Mouse (Mus musculus) forebrain, embryonic 11.5 days (tissue): ENCODE data around the gene Thbs4. TPM values are rescaled to one million over a fixed set of nuclear protein-coding genes. Genes with fewer than 3 reads are reported as not detected.

Experiments used
- ATAC-seq: fragments of 200-750 bp; cut with Nextera tagmentation; replicated peaks from 2 replicates; pipeline ENCODE4 v1.8.0; 2017; ENCODE audit warnings: moderate TSS enrichment; ENCODE audit not compliant: low FRiP score
- DNase-seq: peaks from one replicate; pipeline ENCODE4 v3.0.0-alpha.2; 2017; ENCODE audit warnings: low spot score
- H3K27ac ChIP-seq: fragments of 300-500 bp; sonication (generic); 2 replicates; pipeline ENCODE4 v1.5.1; 2014; ENCODE audit warnings: low read depth, low read length
- H3K27me3 ChIP-seq: fragments of 300-500 bp; sonication (generic); 2 replicates; pipeline ENCODE4 v1.6.1; 2014; ENCODE audit warnings: mild to moderate bottlenecking, low read length, mixed read lengths; ENCODE audit not compliant: control insufficient read depth, insufficient read depth
- H3K36me3 ChIP-seq: fragments of 300-500 bp; sonication (generic); 2 replicates; pipeline ENCODE4 v1.6.1; 2014; ENCODE audit warnings: mild to moderate bottlenecking, low read length, moderate library complexity, mixed read lengths; ENCODE audit not compliant: control insufficient read depth, insufficient read depth
- H3K4me1 ChIP-seq: fragments of 300-500 bp; sonication (generic); replicated peaks from 2 replicates; pipeline ENCODE4 v1.6.1; 2014; ENCODE audit warnings: low read length, mixed read lengths; ENCODE audit not compliant: control insufficient read depth, insufficient read depth
- H3K4me2 ChIP-seq: fragments of 300-500 bp; sonication (generic); 2 replicates; pipeline ENCODE4 v1.6.1; 2014; ENCODE audit warnings: low read depth, mild to moderate bottlenecking, low read length, moderate library complexity, mixed read lengths; ENCODE audit not compliant: severe bottlenecking
- H3K4me3 ChIP-seq: fragments of 300-500 bp; sonication (generic); 2 replicates; pipeline ENCODE4 v1.5.1; 2014; ENCODE audit warnings: low read depth, low read length
- H3K9ac ChIP-seq: fragments of 300-500 bp; sonication (generic); 2 replicates; pipeline ENCODE4 v1.6.1; 2014; ENCODE audit warnings: low read length
- H3K9me3 ChIP-seq: fragments of 300-500 bp; sonication (generic); 2 replicates; pipeline ENCODE4 v1.6.1; 2016; ENCODE audit warnings: low read length, mixed read lengths; ENCODE audit not compliant: control insufficient read depth
- WGBS: fragments of 180-500 bp; shearing (Covaris S2); extraction: QIAGEN DNeasy Blood & Tissue Kit; methylation state at CpG from one replicate; pipeline ENCODE4 v1.1.7; 2014; 5-methylcytosine and 5-hydroxymethylcytosine counted together
- polyA plus RNA-seq: library from polyadenylated mRNA; unstranded; fragments of >200 nt; fragmentation: Nextera tagmentation; extraction: Ambion mirVana; gene quantifications from 2 replicates; pipeline ENCODE4 v1.2.1, GENCODE M21; 2014

Thbs4 gene
- polyA plus RNA-seq, 1 experiment from 2014 or later: 1.8 TPM

- Histone ChIP-seq H3K4me1 (peaks cover 3% of the 10 kb centered on the region; the same call in 1 of the 2 replicates), H3K4me2 (no peak overlapping the region), H3K4me3 (no peak overlapping the region), H3K9ac (no peak overlapping the region), H3K9me3 (no peaks in the 10 kb centered on the region), H3K27me3 (peaks cover 5% of the 10 kb centered on the region), H3K36me3 (no peaks in the 10 kb centered on the region), H3K27ac (no peak overlapping the region)
- ATAC-seq (no peak), DNase-seq (no peak)
- 80% methylated on average over 2 of the region's 2 CpGs for WGBS
These were observed 4.2 kb upstream of the Thbs4 start for GRCm38 (mm10) chr13:92798830-92799229.

- ATAC-seq: no peak
These were observed 982 bp downstream of the Thbs4 start for GRCm38 (mm10) chr13:92793636-92794035.

GRCm38 (mm10) chr13:92791474-92791873 lies 3.1 kb downstream of the Thbs4 start:
- no peak for ATAC-seq
- no peak for DNase-seq
- Histone ChIP-seq H3K4me3 (no peak overlapping the region), H3K36me3 (no peaks in the 10 kb centered on the region), H3K27ac (no peak overlapping the region), H3K27me3 (peaks cover 7% of the 10 kb centered on the region), H3K9ac (no peak overlapping the region), H3K9me3 (no peaks in the 10 kb centered on the region), H3K4me1 (peaks cover 2% of the 10 kb centered on the region; the same call in 1 of the 2 replicates), H3K4me2 (no peak overlapping the region)
- WGBS: 87% methylated on average over 7 of the region's 7 CpGs

More at GRCm38 (mm10) chr13:92793636-92794035, 982 bp downstream of the Thbs4 start:
- H3K27me3 ChIP-seq: peaks cover 7% of the 10 kb centered on the region
- no peak overlapping the region for H3K4me2 ChIP-seq
- no peaks in the 10 kb centered on the region for H3K36me3 ChIP-seq
- DNase-seq: no peak
- H3K9ac ChIP-seq: no peak overlapping the region
- peaks cover under 1% of the 10 kb centered on the region; the same call in 1 of the 2 replicates for H3K4me1 ChIP-seq
- H3K9me3 ChIP-seq: no peaks in the 10 kb centered on the region
- 71% methylated on average over 8 of the region's 8 CpGs for WGBS
- no peak overlapping the region for H3K4me3 ChIP-seq
- no peak overlapping the region for H3K27ac ChIP-seq

- 89% methylated on average over 3 of the region's 3 CpGs for WGBS
- no peak for ATAC-seq
These were observed 10.3 kb downstream of the Thbs4 start for GRCm38 (mm10) chr13:92784311-92784710.

GRCm38 (mm10) chr13:92783551-92783950 lies 11.1 kb downstream of the Thbs4 start:
- no peak for DNase-seq
- no peaks in the 10 kb centered on the region for H3K27me3 ChIP-seq
- 89% methylated on average over 4 of the region's 4 CpGs for WGBS
- no peak overlapping the region for H3K27ac ChIP-seq
- H3K4me2 ChIP-seq: no peak overlapping the region
- H3K4me1 ChIP-seq: peaks cover under 1% of the 10 kb centered on the region; the same call in 1 of the 2 replicates
- ATAC-seq: no peak
- H3K4me3 ChIP-seq: no peak overlapping the region
- no peaks in the 10 kb centered on the region for H3K36me3 ChIP-seq
- H3K9me3 ChIP-seq: no peaks in the 10 kb centered on the region
- H3K9ac ChIP-seq: no peak overlapping the region

More at GRCm38 (mm10) chr13:92784311-92784710, 10.3 kb downstream of the Thbs4 start:
- Histone ChIP-seq H3K9ac (no peak overlapping the region), H3K4me2 (no peak overlapping the region), H3K36me3 (no peaks in the 10 kb centered on the region), H3K4me1 (peaks cover 2% of the 10 kb centered on the region; the same call in 1 of the 2 replicates), H3K4me3 (no peak overlapping the region), H3K9me3 (no peaks in the 10 kb centered on the region), H3K27ac (no peak overlapping the region), H3K27me3 (no peaks in the 10 kb centered on the region)
- no peak for DNase-seq

- Histone ChIP-seq H3K9me3 (no peaks in the 10 kb centered on the region), H3K27ac (no peak overlapping the region), H3K4me3 (no peak overlapping the region), H3K9ac (no peak overlapping the region), H3K4me2 (no peak overlapping the region), H3K27me3 (no peaks in the 10 kb centered on the region), H3K36me3 (no peaks in the 10 kb centered on the region), H3K4me1 (no peaks in the 10 kb centered on the region)
- no peak for ATAC-seq
- DNase-seq: no peak
- WGBS: 83% methylated on average over 8 of the region's 8 CpGs
These were observed 13.7 kb downstream of the Thbs4 start for GRCm38 (mm10) chr13:92780927-92781326.

GRCm38 (mm10) chr13:92780076-92780475 lies 14.5 kb downstream of the Thbs4 start:
- ATAC-seq (no peak), DNase-seq (no peak)
- Histone ChIP-seq H3K9me3 (no peaks in the 10 kb centered on the region), H3K4me2 (no peak overlapping the region), H3K27me3 (no peaks in the 10 kb centered on the region), H3K27ac (no peak overlapping the region), H3K4me1 (no peaks in the 10 kb centered on the region), H3K36me3 (no peaks in the 10 kb centered on the region), H3K9ac (no peak overlapping the region), H3K4me3 (no peak overlapping the region)
- 90% methylated on average over 4 of the region's 4 CpGs for WGBS

- DNase-seq (no peak), ATAC-seq (no peak)
- Histone ChIP-seq H3K9me3 (no peaks in the 10 kb centered on the region), H3K27me3 (no peaks in the 10 kb centered on the region), H3K4me1 (no peaks in the 10 kb centered on the region), H3K27ac (no peak overlapping the region), H3K36me3 (no peaks in the 10 kb centered on the region), H3K4me3 (no peak overlapping the region), H3K4me2 (no peak overlapping the region), H3K9ac (no peak overlapping the region)
- 84% methylated on average over 7 of the region's 7 CpGs for WGBS
These were observed 16.0 kb downstream of the Thbs4 start for GRCm38 (mm10) chr13:92778642-92779041.

- Histone ChIP-seq H3K9me3 (no peaks in the 10 kb centered on the region), H3K27me3 (no peaks in the 10 kb centered on the region), H3K36me3 (no peaks in the 10 kb centered on the region), H3K9ac (no peak overlapping the region), H3K27ac (no peak overlapping the region), H3K4me3 (no peak overlapping the region), H3K4me2 (no peak overlapping the region), H3K4me1 (no peaks in the 10 kb centered on the region)
- DNase-seq (no peak), ATAC-seq (no peak)
- 93% methylated on average over 7 of the region's 7 CpGs for WGBS
These were observed 18.7 kb downstream of the Thbs4 start for GRCm38 (mm10) chr13:92775916-92776315.
